Mouse (Mus musculus) MEL (cell line): ENCODE data around the gene Bsn. TPM values are rescaled to one million over a fixed set of nuclear protein-coding genes. Genes with fewer than 3 reads are reported as not detected.
A peak's percentile ranks its signal among the peaks of the same experiment; 100 is the strongest.

Experiments used
- DNase-seq: peaks from one replicate; pipeline ENCODE4 v3.0.0; 2011; ENCODE audit warnings: low read depth, low spot score
- H3K27ac ChIP-seq: 2 replicates; pipeline ENCODE4 v1.5.1; 2012; ENCODE audit warnings: low read depth, mild to moderate bottlenecking, control low read depth, low read length, moderate library complexity; ENCODE audit not compliant: control insufficient read depth
- H3K27me3 ChIP-seq, 2 experiments: fragments of 150-350 bp in 1 of 2; sonication (generic) in 1 of 2; 2 replicates each; pipeline ENCODE4 v1.6.1; 2012; ENCODE audit warnings: low read length in 2 of 2, mild to moderate bottlenecking in 2 of 2, improper control_type of control experiment in 1 of 2, moderate library complexity in 1 of 2; ENCODE audit not compliant: insufficient read depth in 2 of 2, control insufficient read depth in 1 of 2
- H3K36me3 ChIP-seq, 2 experiments: 2 replicates each; pipeline ENCODE4 v1.6.1; 2012 to 2014; ENCODE audit warnings: low read length in 2 of 2, improper control_type of control experiment in 1 of 2, inconsistent platforms in 1 of 2, mild to moderate bottlenecking in 1 of 2; ENCODE audit not compliant: insufficient read depth in 2 of 2, control insufficient read depth in 1 of 2
- H3K4me1 ChIP-seq, 2 experiments: fragments of 150-350 bp in 1 of 2; sonication (generic) in 1 of 2; 2 replicates each; pipeline ENCODE4 v1.6.1; 2012; ENCODE audit warnings: low read length in 2 of 2, improper control_type of control experiment in 1 of 2, mild to moderate bottlenecking in 1 of 2; ENCODE audit not compliant: insufficient read depth in 2 of 2, control insufficient read depth in 1 of 2
- H3K4me3 ChIP-seq, 2 experiments: fragments of 150-350 bp in 1 of 2; sonication (generic) in 1 of 2; 2 replicates each; pipeline ENCODE4 v1.5.1; 2012; ENCODE audit warnings: low read depth in 2 of 2, low read length in 2 of 2, mild to moderate bottlenecking in 2 of 2, moderate library complexity in 2 of 2, control low read depth in 1 of 2, improper control_type of control experiment in 1 of 2; ENCODE audit not compliant: control insufficient read depth in 1 of 2, insufficient read depth in 1 of 2
- H3K79me2 ChIP-seq: 2 replicates; pipeline ENCODE4 v1.6.1; 2012; ENCODE audit warnings: mild to moderate bottlenecking, low read length, moderate library complexity; ENCODE audit not compliant: control insufficient read depth, poor library complexity, insufficient read depth
- H3K9ac ChIP-seq: 2 replicates; pipeline ENCODE4 v1.6.1; 2012; ENCODE audit warnings: low read depth, mild to moderate bottlenecking, control low read depth, low read length, moderate library complexity; ENCODE audit not compliant: control insufficient read depth, poor library complexity, severe bottlenecking
- H3K9me3 ChIP-seq: fragments of 150-350 bp; sonication (generic); replicated peaks from 2 replicates; pipeline ENCODE4 v1.6.1; 2012; ENCODE audit warnings: mild to moderate bottlenecking, low read length, improper control_type of control experiment, moderate library complexity; ENCODE audit not compliant: insufficient read depth
- BHLHE40 ChIP-seq: IDR thresholded peaks from 2 replicates; pipeline ENCODE4 v1.6.1; 2012; ENCODE audit warnings: low read depth, mild to moderate bottlenecking, inconsistent platforms, low read length, improper control_type of control experiment, borderline replicate concordance
- CHD2 ChIP-seq: IDR thresholded peaks from 2 replicates; pipeline ENCODE4 v1.6.1; 2011; ENCODE audit warnings: low read length, improper control_type of control experiment
- CTCF ChIP-seq, 3 experiments: IDR thresholded peaks in 2 of 3; conservative IDR thresholded peaks in 1 of 3; 2 replicates each; pipeline ENCODE4 v1.5.1; 2011 to 2012; ENCODE audit warnings: low read length in 3 of 3, low read depth in 2 of 3, mild to moderate bottlenecking in 2 of 3, improper control_type of control experiment in 1 of 3, inconsistent platforms in 1 of 3, mixed read lengths in 1 of 3, moderate library complexity in 1 of 3; ENCODE audit not compliant: control insufficient read depth in 1 of 3, insufficient read depth in 1 of 3, poor library complexity in 1 of 3, severe bottlenecking in 1 of 3
- E2F4 ChIP-seq: IDR thresholded peaks from 2 replicates; pipeline ENCODE4 v1.6.1; 2011; ENCODE audit warnings: low read depth, low read length, improper control_type of control experiment, borderline replicate concordance
- EP300 ChIP-seq, 2 experiments: IDR thresholded peaks; 2 replicates each; pipeline ENCODE4 v1.6.1; 2011; ENCODE audit warnings: improper control_type of control experiment in 2 of 2, low read length in 2 of 2, low read depth in 1 of 2, mild to moderate bottlenecking in 1 of 2
- GABPA ChIP-seq: IDR thresholded peaks from 2 replicates; pipeline ENCODE4 v1.6.1; 2012; ENCODE audit warnings: low read depth, mild to moderate bottlenecking, inconsistent platforms, low read length, improper control_type of control experiment, moderate library complexity
- HCFC1 ChIP-seq: IDR thresholded peaks from 2 replicates; pipeline ENCODE4 v1.6.1; 2012; ENCODE audit warnings: low read depth, mild to moderate bottlenecking, inconsistent platforms, low read length, improper control_type of control experiment, moderate library complexity
- JUND ChIP-seq: IDR thresholded peaks from 2 replicates; pipeline ENCODE4 v1.6.1; 2011; ENCODE audit warnings: low read depth, mild to moderate bottlenecking, improper control_type of control experiment, low read length
- KAT2A ChIP-seq: conservative IDR thresholded peaks from 2 replicates; pipeline ENCODE4 v1.6.1; 2012; ENCODE audit warnings: low read depth, low read length, improper control_type of control experiment, inconsistent platforms
- MAX ChIP-seq: IDR thresholded peaks from 2 replicates; pipeline ENCODE4 v1.6.1; 2011; ENCODE audit warnings: low read length, improper control_type of control experiment
- MAZ ChIP-seq: IDR thresholded peaks from 2 replicates; pipeline ENCODE4 v1.6.1; 2012; ENCODE audit warnings: low read depth, mild to moderate bottlenecking, inconsistent platforms, low read length, improper control_type of control experiment
- MEF2A ChIP-seq: IDR thresholded peaks from 2 replicates; pipeline ENCODE4 v1.6.1; 2014; ENCODE audit warnings: low read depth, mild to moderate bottlenecking, inconsistent platforms, low read length, improper control_type of control experiment; ENCODE audit not compliant: poor library complexity, insufficient replicate concordance, severe bottlenecking; ENCODE audit errors: extremely low read depth
- MXI1 ChIP-seq: IDR thresholded peaks from 2 replicates; pipeline ENCODE4 v1.6.1; 2011; ENCODE audit warnings: mild to moderate bottlenecking, low read depth, low read length, improper control_type of control experiment
- MYC ChIP-seq: IDR thresholded peaks from 2 replicates; pipeline ENCODE4 v1.6.1; 2011; ENCODE audit warnings: low read depth, mild to moderate bottlenecking, low read length, improper control_type of control experiment, moderate library complexity
- NELFE ChIP-seq: IDR thresholded peaks from 2 replicates; pipeline ENCODE4 v1.6.1; 2011; ENCODE audit warnings: low read depth, low read length, improper control_type of control experiment
- POLR2AphosphoS2 ChIP-seq: IDR thresholded peaks from 2 replicates; pipeline ENCODE4 v1.6.1; 2011; ENCODE audit warnings: low read length, improper control_type of control experiment
- RAD21 ChIP-seq: IDR thresholded peaks from 2 replicates; pipeline ENCODE4 v1.6.1; 2011; ENCODE audit warnings: mild to moderate bottlenecking, low read depth, low read length, improper control_type of control experiment
- RCOR1 ChIP-seq: IDR thresholded peaks from 2 replicates; pipeline ENCODE4 v1.6.1; 2012; ENCODE audit warnings: low read depth, mild to moderate bottlenecking, inconsistent platforms, low read length, improper control_type of control experiment
- SMC3 ChIP-seq: IDR thresholded peaks from 2 replicates; pipeline ENCODE4 v1.6.1; 2011; ENCODE audit warnings: low read depth, low read length, improper control_type of control experiment
- TAL1 ChIP-seq: IDR thresholded peaks from 2 replicates; pipeline ENCODE4 v1.6.1; 2012; ENCODE audit warnings: mild to moderate bottlenecking, inconsistent platforms, low read length, moderate library complexity, mixed read lengths
- TBP ChIP-seq: IDR thresholded peaks from 2 replicates; pipeline ENCODE4 v1.8.0; 2011; ENCODE audit warnings: low read depth, low read length, improper control_type of control experiment
- TCF12 ChIP-seq: IDR thresholded peaks from 2 replicates; pipeline ENCODE4 v1.6.1; 2014; ENCODE audit warnings: low read depth, mild to moderate bottlenecking, inconsistent platforms, low read length, improper control_type of control experiment, moderate library complexity
- UBTF ChIP-seq: IDR thresholded peaks from 2 replicates; pipeline ENCODE4 v1.6.1; 2012; ENCODE audit warnings: low read depth, mild to moderate bottlenecking, inconsistent platforms, low read length, improper control_type of control experiment, moderate library complexity, borderline replicate concordance; ENCODE audit not compliant: insufficient read depth
- USF1 ChIP-seq: IDR thresholded peaks from 2 replicates; pipeline ENCODE4 v1.6.1; 2014; ENCODE audit warnings: low read depth, mild to moderate bottlenecking, inconsistent platforms, low read length, improper control_type of control experiment, moderate library complexity
- ZC3H11A ChIP-seq: IDR thresholded peaks from 2 replicates; pipeline ENCODE4 v1.6.1; 2012; ENCODE audit warnings: low read depth, mild to moderate bottlenecking, inconsistent platforms, low read length, improper control_type of control experiment
- ZNF384 ChIP-seq: IDR thresholded peaks from 2 replicates; pipeline ENCODE4 v1.6.1; 2012; ENCODE audit warnings: low read depth, mild to moderate bottlenecking, inconsistent platforms, low read length, improper control_type of control experiment
- polyA plus RNA-seq, 2 experiments: library from polyadenylated mRNA; stranded (reverse) in 1 of 2; unstranded in 1 of 2; fragments of >175 nt in 1 of 2; fragments of >200 nt in 1 of 2; gene quantifications; 2 replicates each; pipeline versions ENCODE4 v1.2.1 to v1.2.4; 2012; ENCODE audit warnings: low replicate concordance in 2 of 2, low read depth in 1 of 2; ENCODE audit not compliant: insufficient read length in 2 of 2, insufficient read depth in 1 of 2, missing spikeins in 1 of 2
- total RNA-seq: library from RNA; depleted of rRNA; stranded (reverse); fragments of 300-350 nt; gene quantifications from 2 replicates; pipeline ENCODE4 v1.2.3, GENCODE M21; 2012

Gene Bsn
- total and polyA plus RNA-seq, 3 experiments = 3.5 to 5.6 TPM; not detected in 1

- no peaks in the 10 kb centered on the region for H3K9me3 ChIP-seq
- peak; percentile 53 for DNase-seq
Observed at GRCm38 (mm10) chr9:108136930-108137462, 53.2 kb downstream of the Bsn start.

DNA sequence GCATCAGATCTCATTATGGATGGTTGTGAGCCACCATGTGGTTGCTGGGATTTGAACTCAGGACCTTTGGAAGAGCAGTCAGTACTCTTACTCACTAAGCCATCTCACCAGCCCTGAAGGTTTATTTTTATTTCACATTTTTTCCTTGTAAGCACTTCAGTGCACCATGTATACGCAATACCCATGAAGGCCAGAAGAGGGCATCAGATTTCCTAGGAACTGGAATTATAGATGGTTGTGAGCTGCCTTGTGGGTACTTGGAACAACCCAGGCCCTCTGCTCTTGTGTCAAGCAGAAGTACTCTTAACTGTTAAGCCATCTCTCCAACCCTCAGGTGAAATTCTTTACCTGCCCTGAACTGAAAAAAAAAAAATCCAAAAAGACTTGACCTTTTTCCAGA is 54.0 kb downstream of the Bsn start:
- Histone ChIP-seq H3K27me3 (no peaks in the 10 kb centered on the region; a peak in 1 of 4 replicates), H3K9ac (no peak overlapping the region), H3K4me3 (no peak overlapping the region), H3K36me3 (peaks cover 0 to 4% of the 10 kb centered on the region in 2 experiments; a peak in 2 of 4 replicates), H3K27ac (no peak overlapping the region), H3K9me3 (no peaks in the 10 kb centered on the region), H3K79me2 (no peaks in the 10 kb centered on the region), H3K4me1 (peaks cover 8 to 23% of the 10 kb centered on the region in 2 experiments)
- DNase-seq = peak; percentile 77
- TF ChIP-seq CTCF (IDR thresholded peaks at IDR 0.05 in 2 of 3, conservative IDR thresholded peaks at IDR 0.05 in 1 of 3; ENCODE audit: control insufficient read depth in 1 of 3, insufficient read depth in 1 of 3, low read depth in 2 of 3, low read length in 3 of 3, poor library complexity in 1 of 3, severe bottlenecking in 1 of 3) (peak; percentile 28 to 65 (median 65)), EP300 (IDR thresholded peaks at IDR 0.05; ENCODE audit: low read depth in 1 of 2, low read length in 2 of 2) (no peak), BHLHE40 (no peak), NELFE (no peak), RCOR1 (no peak), JUND (no peak), ZC3H11A (peak; percentile 52; the same call in 1 of the 2 replicates), MAZ (no peak), POLR2AphosphoS2 (no peak), TAL1 (no peak), TCF12 (no peak), CHD2 (no peak), RAD21 (peak; percentile 44), ZNF384 (0 out of 2 replicates have a peak, but pooled peaks have one; percentile 7), HCFC1 (no peak), KAT2A (no peak), MYC (no peak), E2F4 (no peak), UBTF (no peak), SMC3 (peak; percentile 63), TBP (peak; percentile 73), MAX (no peak)

More at GRCm38 (mm10) chr9:108136930-108137462, 53.2 kb downstream of the Bsn start:
- Histone ChIP-seq H3K4me1 (peaks cover 5 to 20% of the 10 kb centered on the region in 2 experiments), H3K36me3 (peaks cover 0 to 4% of the 10 kb centered on the region in 2 experiments; a peak in 2 of 4 replicates), H3K9ac (no peak overlapping the region), H3K27me3 (no peaks in the 10 kb centered on the region; a peak in 1 of 4 replicates), H3K79me2 (no peaks in the 10 kb centered on the region), H3K27ac (no peak overlapping the region), H3K4me3 (no peak overlapping the region)
- TF ChIP-seq GABPA = no peak
- TF ChIP-seq MEF2A = no peak
- peak; percentile 60 for TF ChIP-seq MAX
- TF ChIP-seq MXI1 = no peak
- 0 out of 2 replicates have a peak, but pooled peaks have one; percentile 23 for TF ChIP-seq USF1
